Mouse (Mus musculus): Measurements from ENCODE around the gene Cend1. TPM values are rescaled to one million over a fixed set of nuclear protein-coding genes. Genes with fewer than 3 reads are reported as not detected.

Gene Cend1
- polyA plus RNA-seq, 1 experiment from 2014 or later = 0.25 TPM

GRCm38 (mm10) chr7:141462333-141462821 lies 33.1 kb upstream of the Cend1 start:
- Histone ChIP-seq H3K36me3 (ENCODE audit: insufficient read depth, low read length) (peaks cover 21% of the 10 kb centered on the region), H3K27me3 (replicated peaks; ENCODE audit: insufficient read depth, low read length) (no peaks in the 10 kb centered on the region; the same call in 1 of the 2 replicates), H3K9me3 (ENCODE audit: low read length) (no peaks in the 10 kb centered on the region), H3K9ac (replicated peaks; ENCODE audit: low read depth) (peak overlapping the region; percentile 65), H3K4me1 (ENCODE audit: insufficient read depth, low read depth, low read length) (peaks cover 38% of the 10 kb centered on the region), H3K4me3 (ENCODE audit: low read depth, low read length) (peak overlapping the region; percentile 55), H3K4me2 (replicated peaks; ENCODE audit: low read depth, low read length) (peak overlapping the region; percentile 89), H3K27ac (ENCODE audit: low read length) (peak overlapping the region; percentile 89)
- WGBS = 14% methylated on average over 5 of the region's 5 CpGs
- DNase-seq (ENCODE audit: low spot score) (peak; percentile 86), ATAC-seq (peak; percentile 13)
- TF ChIP-seq CTCF (IDR thresholded peaks at IDR 0.05) = no peak
- no peak for TF ChIP-seq EP300 (IDR thresholded peaks at IDR 0.05)

- ATAC-seq = peak; percentile 12
Measured at GRCm38 (mm10) chr7:141461521-141462332, 32.4 kb upstream of the Cend1 start.

GRCm38 (mm10) chr7:141460391-141461113 lies 31.3 kb upstream of the Cend1 start, which contains the start of gene Cracr2b:
Gene Cracr2b, plus strand, starts transcription at chr7:141461094.
- H3K36me3 ChIP-seq (ENCODE audit: insufficient read depth, low read length) = peaks cover 22% of the 10 kb centered on the region
- TF ChIP-seq CTCF (IDR thresholded peaks at IDR 0.05) = 0 out of 2 replicates have a peak, but pooled peaks have one; percentile 2
- TF ChIP-seq EP300 (IDR thresholded peaks at IDR 0.05) = no peak
- H3K9me3 ChIP-seq (ENCODE audit: low read length) = no peaks in the 10 kb centered on the region
- H3K27me3 ChIP-seq (replicated peaks; ENCODE audit: insufficient read depth, low read length) = no peaks in the 10 kb centered on the region; the same call in 1 of the 2 replicates
- H3K4me1 ChIP-seq (ENCODE audit: insufficient read depth, low read depth, low read length) = peaks cover 41% of the 10 kb centered on the region
- 31% methylated on average over 15 of the region's 15 CpGs for WGBS
- H3K9ac ChIP-seq (replicated peaks; ENCODE audit: low read depth) = peak within 1 kb of the TSS; percentile 65
- H3K27ac ChIP-seq (ENCODE audit: low read length) = peak within 1 kb of the TSS; percentile 89
- peak; percentile 24 for ATAC-seq
- H3K4me3 ChIP-seq (ENCODE audit: low read depth, low read length) = peak within 1 kb of the TSS; percentile 55
- H3K4me2 ChIP-seq (replicated peaks; ENCODE audit: low read depth, low read length) = peak within 1 kb of the TSS; percentile 89
- peak; percentile 82 for DNase-seq (ENCODE audit: low spot score)

More at GRCm38 (mm10) chr7:141461521-141462332, 32.4 kb upstream of the Cend1 start:
- WGBS = 2% methylated on average over 36 of the region's 59 CpGs
- Histone ChIP-seq H3K4me2 (replicated peaks; ENCODE audit: low read depth, low read length) (peak overlapping the region; percentile 89), H3K36me3 (ENCODE audit: insufficient read depth, low read length) (peaks cover 22% of the 10 kb centered on the region), H3K27me3 (replicated peaks; ENCODE audit: insufficient read depth, low read length) (no peaks in the 10 kb centered on the region; the same call in 1 of the 2 replicates), H3K4me3 (ENCODE audit: low read depth, low read length) (peak overlapping the region; percentile 55), H3K27ac (ENCODE audit: low read length) (peak overlapping the region; percentile 89), H3K9me3 (ENCODE audit: low read length) (no peaks in the 10 kb centered on the region), H3K4me1 (ENCODE audit: insufficient read depth, low read depth, low read length) (peaks cover 37% of the 10 kb centered on the region), H3K9ac (replicated peaks; ENCODE audit: low read depth) (peak overlapping the region; percentile 65)
- TF ChIP-seq EP300 (IDR thresholded peaks at IDR 0.05) (no peak), CTCF (IDR thresholded peaks at IDR 0.05) (peak; percentile 47)
- DNase-seq (ENCODE audit: low spot score) = peak; percentile 69

- peaks cover 22% of the 10 kb centered on the region for H3K36me3 ChIP-seq (ENCODE audit: insufficient read depth, low read length)
- no peak overlapping the region for H3K4me2 ChIP-seq (replicated peaks; ENCODE audit: low read depth, low read length)
- peak; percentile 20 for DNase-seq (ENCODE audit: low spot score)
- H3K9ac ChIP-seq (replicated peaks; ENCODE audit: low read depth) = no peak overlapping the region
- no peak overlapping the region for H3K4me3 ChIP-seq (ENCODE audit: low read depth, low read length)
- peaks cover 40% of the 10 kb centered on the region for H3K4me1 ChIP-seq (ENCODE audit: insufficient read depth, low read depth, low read length)
- H3K27ac ChIP-seq (ENCODE audit: low read length) = 0 out of 2 replicates have a peak overlapping the region, but pooled peaks have one; percentile 4
- H3K9me3 ChIP-seq (ENCODE audit: low read length) = no peaks in the 10 kb centered on the region
- TF ChIP-seq CTCF (IDR thresholded peaks at IDR 0.05) (no peak), EP300 (IDR thresholded peaks at IDR 0.05) (no peak)
- no peaks in the 10 kb centered on the region; the same call in 1 of the 2 replicates for H3K27me3 ChIP-seq (replicated peaks; ENCODE audit: insufficient read depth, low read length)
- WGBS = 42% methylated on average over 5 of the region's 5 CpGs
- no peak for ATAC-seq
Measured at GRCm38 (mm10) chr7:141460001-141460390, 30.7 kb upstream of the Cend1 start.

GRCm38 (mm10) chr7:141459301-141459711 lies 30.0 kb upstream of the Cend1 start:
- H3K9ac ChIP-seq (replicated peaks; ENCODE audit: low read depth) = no peak overlapping the region
- H3K36me3 ChIP-seq (ENCODE audit: insufficient read depth, low read length) = peaks cover 22% of the 10 kb centered on the region
- 89% methylated on average over 17 of the region's 17 CpGs for WGBS
- no peak for TF ChIP-seq EP300 (IDR thresholded peaks at IDR 0.05)
- ATAC-seq (no peak), DNase-seq (ENCODE audit: low spot score) (peak; percentile 5)
- peaks cover 39% of the 10 kb centered on the region for H3K4me1 ChIP-seq (ENCODE audit: insufficient read depth, low read depth, low read length)
- H3K27ac ChIP-seq (ENCODE audit: low read length) = no peak overlapping the region
- no peaks in the 10 kb centered on the region for H3K9me3 ChIP-seq (ENCODE audit: low read length)
- H3K4me3 ChIP-seq (ENCODE audit: low read depth, low read length) = no peak overlapping the region
- H3K4me2 ChIP-seq (replicated peaks; ENCODE audit: low read depth, low read length) = no peak overlapping the region
- H3K27me3 ChIP-seq (replicated peaks; ENCODE audit: insufficient read depth, low read length) = no peaks in the 10 kb centered on the region; the same call in 1 of the 2 replicates

GRCm38 (mm10) chr7:141458661-141459060 lies 29.4 kb upstream of the Cend1 start:
- Histone ChIP-seq H3K4me3 (ENCODE audit: low read depth, low read length) (no peak overlapping the region), H3K36me3 (ENCODE audit: insufficient read depth, low read length) (peaks cover 22% of the 10 kb centered on the region), H3K9me3 (ENCODE audit: low read length) (no peaks in the 10 kb centered on the region), H3K27ac (ENCODE audit: low read length) (no peak overlapping the region), H3K9ac (replicated peaks; ENCODE audit: low read depth) (no peak overlapping the region), H3K27me3 (replicated peaks; ENCODE audit: insufficient read depth, low read length) (no peaks in the 10 kb centered on the region; the same call in 1 of the 2 replicates), H3K4me2 (replicated peaks; ENCODE audit: low read depth, low read length) (no peak overlapping the region), H3K4me1 (ENCODE audit: insufficient read depth, low read depth, low read length) (peaks cover 36% of the 10 kb centered on the region)
- WGBS = 90% methylated on average over 10 of the region's 11 CpGs
- DNase-seq (ENCODE audit: low spot score) = no peak
- TF ChIP-seq EP300 (IDR thresholded peaks at IDR 0.05) = no peak
- TF ChIP-seq CTCF (IDR thresholded peaks at IDR 0.05) = no peak
- ATAC-seq = no peak
